Mouse (Mus musculus): ENCODE data around the gene Nub1. TPM values are rescaled to one million over a fixed set of nuclear protein-coding genes. Genes with fewer than 3 reads are reported as not detected.

Nub1 gene
- total RNA-seq (2023): 10 to 100 TPM; 80.1 to 87.4 TPM

DNA sequence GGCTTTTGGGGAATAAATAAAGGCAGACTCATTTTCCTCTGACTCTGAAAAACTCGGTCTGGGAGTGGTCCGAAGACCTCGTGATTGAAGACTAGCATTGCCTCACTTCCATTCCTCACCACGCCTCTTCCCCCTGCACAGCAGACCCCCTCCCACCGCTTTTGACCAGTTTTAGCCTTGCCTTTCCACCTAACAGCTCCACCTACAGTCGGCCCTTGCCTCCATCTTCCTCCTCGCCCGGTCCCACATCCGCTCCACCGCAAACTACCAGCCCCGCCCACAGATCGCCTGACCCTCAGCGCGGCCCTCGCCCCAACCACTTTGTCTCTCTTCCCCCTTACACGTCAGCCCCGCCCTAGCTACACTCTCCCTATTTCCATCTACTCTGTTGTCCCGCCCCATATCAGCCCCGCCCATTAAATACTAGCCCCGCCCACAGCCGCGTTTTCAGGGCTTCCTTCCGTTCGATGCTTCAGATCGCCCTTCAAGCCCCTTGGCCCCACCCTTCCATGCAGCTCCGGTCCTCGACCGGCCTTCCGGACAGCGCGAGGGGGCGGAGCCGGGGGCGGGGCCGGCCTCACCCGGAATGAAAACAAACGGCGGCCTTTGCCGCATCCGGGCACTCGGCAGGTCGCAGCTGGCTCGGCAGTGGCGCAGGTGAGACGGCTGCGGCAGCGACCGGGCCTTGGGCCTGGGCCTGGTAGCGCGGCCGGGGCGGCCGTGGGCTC, at the start of gene Nub1:
Gene Nub1, plus strand, starts transcription at position 167 of the 728 bp plus-strand sequence.

DNA sequence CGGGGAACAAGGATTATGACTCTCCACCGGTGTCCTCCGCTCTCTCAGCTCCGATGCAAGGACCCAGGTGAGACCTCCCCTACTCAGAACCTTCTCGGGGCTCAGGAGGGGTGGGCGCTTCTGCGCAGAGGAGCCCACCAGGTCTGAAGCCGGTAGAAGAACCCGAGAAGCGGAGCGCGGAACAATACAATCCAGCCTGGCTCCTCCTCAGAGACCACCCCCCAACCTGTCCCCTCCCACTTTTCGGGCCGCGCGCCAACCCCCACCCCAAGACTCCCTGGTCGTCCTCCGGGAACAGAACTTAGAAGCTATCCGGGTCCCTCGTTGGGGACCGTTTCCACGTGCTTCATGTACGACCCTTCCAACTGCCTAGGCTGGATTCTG, 45.1 kb downstream of the Nub1 start, which contains the start of gene Wdr86:
Gene Wdr86, minus strand, starts transcription at position 240 of the 384 bp plus-strand sequence.

GRCm38 (mm10) chr5:24757816-24758215, 72.5 kb downstream of the Nub1 start, which contains the start of gene Crygn:
Crygn (minus strand) TSS chr5:24758008.

Other genes starting within 250 kb of the Nub1 start
- gene Fastk, start 240.2 kb upstream of the Nub1 start, total RNA-seq (2023): 100 to 1,000 TPM in 1 of 2 experiments, 10 to 100 TPM in 1; 93.3 to 105 TPM
- gene Tmub1, start 237.7 kb upstream of the Nub1 start, total RNA-seq (2023): 10 to 100 TPM; 23.3 to 34.4 TPM
- 10 to 100 TPM; 49.4 to 52.4 TPM for gene Agap3, start 233.4 kb upstream of the Nub1 start, total RNA-seq (2023)
- gene Gbx1, start 158.3 kb upstream of the Nub1 start, total RNA-seq (2023): not detected
- not detected for gene Asb10, start 144.6 kb upstream of the Nub1 start, total RNA-seq (2023)
- gene 4931409K22Rik, start 128.7 kb upstream of the Nub1 start, total RNA-seq (2023): not detected
- gene Abcf2, start 108.1 kb upstream of the Nub1 start, total RNA-seq (2023): 10 to 100 TPM; 41.9 to 44.9 TPM
- gene Chpf2, start 98.8 kb upstream of the Nub1 start, total RNA-seq (2023): 10 to 100 TPM; 38.5 to 41.1 TPM
- gene Smarcd3, start 61.1 kb upstream of the Nub1 start, total RNA-seq (2023): under 1 TPM in 1 of 2 experiments, not detected in 1; 0.70 TPM
- not detected for gene Wdr86, start 45.2 kb downstream of the Nub1 start, total RNA-seq (2023)
- gene Crygn, start 72.5 kb downstream of the Nub1 start, total RNA-seq (2023): not detected
- 10 to 100 TPM; 55.1 to 59.0 TPM for gene Rheb, start 157.1 kb downstream of the Nub1 start, total RNA-seq (2023)

Data from B cell, adult 67 days (primary cell).